Mouse (Mus musculus): ENCODE results near the gene M6pr. TPM values are rescaled to one million over a fixed set of nuclear protein-coding genes. Genes with fewer than 3 reads are reported as not detected.

M6pr gene
- polyA plus RNA-seq, 1 experiment from 2014 or later: 187 TPM

- in situ Hi-C loops (cut with MboI; ENCODE audit: low pct_unique_long_range_greater_than_20kb): no loop called here
- TF ChIP-seq CTCF (IDR thresholded peaks at IDR 0.05): no peak
- ATAC-seq (no peak), DNase-seq (ENCODE audit: low read depth, low spot score) (no peak)
- ChIA-PET POLR2A (no interaction called here), CTCF (interaction anchor here (0.8 to 1.4 kb wide), 2 partner anchors 11 to 39 kb away, joined by 3 to 6 read pairs; partner anchors contain the start of gene M6pr)
- H3K27me3 ChIP-seq: peaks cover 2% of the 10 kb centered on the region
Measured at GRCm38 (mm10) chr6:122297279-122298222, 11.0 kb upstream of the M6pr start.

- in situ Hi-C loops (cut with MboI; ENCODE audit: low pct_unique_long_range_greater_than_20kb): no loop called here
Measured at GRCm38 (mm10) chr6:122298223-122298609, 10.3 kb upstream of the M6pr start.

GRCm38 (mm10) chr6:122299621-122300133 is 8.8 kb upstream of the M6pr start:
- DNase-seq (ENCODE audit: low read depth, low spot score) (no peak), ATAC-seq (no peak)
- in situ Hi-C loops (cut with MboI; ENCODE audit: low pct_unique_long_range_greater_than_20kb): loop anchor here (5.0 to 10.0 kb wide), 2 partner anchors 742 to 1025 kb away; no protein-coding TSS in a partner anchor
- POLR2A ChIA-PET: no interaction called here
- CTCF ChIA-PET: no interaction called here
- H3K27me3 ChIP-seq: no peaks in the 10 kb centered on the region
- no peak for TF ChIP-seq CTCF (IDR thresholded peaks at IDR 0.05)

More at GRCm38 (mm10) chr6:122298223-122298609, 10.3 kb upstream of the M6pr start:
- POLR2A ChIA-PET: no interaction called here
- DNase-seq (ENCODE audit: low read depth, low spot score): no peak
- TF ChIP-seq CTCF (IDR thresholded peaks at IDR 0.05): no peak
- peaks cover 1% of the 10 kb centered on the region for H3K27me3 ChIP-seq
- CTCF ChIA-PET: interaction anchor here (1.4 kb wide), 1 partner anchor 10 kb away, joined by 6 read pairs; the partner anchor contains the start of gene M6pr
- no peak for ATAC-seq

GRCm38 (mm10) chr6:122302121-122302520 is 6.4 kb upstream of the M6pr start:
- no peak for TF ChIP-seq CTCF (IDR thresholded peaks at IDR 0.05)
- in situ Hi-C loops (cut with MboI; ENCODE audit: low pct_unique_long_range_greater_than_20kb): loop anchor here (5.0 to 10.0 kb wide), 2 partner anchors 745 to 1027 kb away; no protein-coding TSS in a partner anchor
- CTCF ChIA-PET: no interaction called here
- no peaks in the 10 kb centered on the region for H3K27me3 ChIP-seq
- ATAC-seq (no peak), DNase-seq (ENCODE audit: low read depth, low spot score) (no peak)
- POLR2A ChIA-PET: no interaction called here

GRCm38 (mm10) chr6:122302661-122303060 is 5.9 kb upstream of the M6pr start:
- POLR2A ChIA-PET: no interaction called here
- in situ Hi-C loops (cut with MboI; ENCODE audit: low pct_unique_long_range_greater_than_20kb): loop anchor here (5.0 to 10.0 kb wide), 2 partner anchors 745 to 1028 kb away; no protein-coding TSS in a partner anchor
- H3K27me3 ChIP-seq: no peaks in the 10 kb centered on the region
- CTCF ChIA-PET: interaction anchor here (0.9 to 1.3 kb wide), 2 partner anchors 10 to 27 kb away, joined by 3 to 4 read pairs; no protein-coding TSS in a partner anchor
- ATAC-seq (no peak), DNase-seq (ENCODE audit: low read depth, low spot score) (no peak)
- no peak for TF ChIP-seq CTCF (IDR thresholded peaks at IDR 0.05)

GRCm38 (mm10) chr6:122303526-122303925 is 5.0 kb upstream of the M6pr start:
- CTCF ChIA-PET: interaction anchor here (0.8 to 1.4 kb wide), 5 partner anchors 11 to 52 kb away, joined by 3 to 4 read pairs (median 3); no protein-coding TSS in a partner anchor
- POLR2A ChIA-PET: no interaction called here
- in situ Hi-C loops (cut with MboI; ENCODE audit: low pct_unique_long_range_greater_than_20kb): loop anchor here (5.0 to 10.0 kb wide), 2 partner anchors 746 to 1029 kb away; no protein-coding TSS in a partner anchor
- DNase-seq (ENCODE audit: low read depth, low spot score) (no peak), ATAC-seq (no peak)
- no peak for TF ChIP-seq CTCF (IDR thresholded peaks at IDR 0.05)
- H3K27me3 ChIP-seq: no peaks in the 10 kb centered on the region

GRCm38 (mm10) chr6:122304355-122304754 is 4.2 kb upstream of the M6pr start:
- in situ Hi-C loops (cut with MboI; ENCODE audit: low pct_unique_long_range_greater_than_20kb): loop anchor here (5.0 to 10.0 kb wide), 2 partner anchors 747 to 1030 kb away; no protein-coding TSS in a partner anchor
- POLR2A ChIA-PET: no interaction called here

GRCm38 (mm10) chr6:122304790-122305555 is 3.5 kb upstream of the M6pr start:
- DNase-seq (ENCODE audit: low read depth, low spot score) (no peak), ATAC-seq (no peak)
- in situ Hi-C loops (cut with MboI; ENCODE audit: low pct_unique_long_range_greater_than_20kb): loop anchor here (5.0 to 10.0 kb wide), 4 partner anchors 48 to 1030 kb away; no protein-coding TSS in a partner anchor
- TF ChIP-seq CTCF (IDR thresholded peaks at IDR 0.05): no peak
- no peaks in the 10 kb centered on the region for H3K27me3 ChIP-seq
- ChIA-PET POLR2A (no interaction called here), CTCF (interaction anchor here (0.6 to 1.5 kb wide), 5 partner anchors 13 to 53 kb away, joined by 3 to 4 read pairs (median 3); no protein-coding TSS in a partner anchor)

More at GRCm38 (mm10) chr6:122304355-122304754, 4.2 kb upstream of the M6pr start:
- H3K27me3 ChIP-seq: no peaks in the 10 kb centered on the region
- no peak for ATAC-seq
- TF ChIP-seq CTCF (IDR thresholded peaks at IDR 0.05): peak; percentile 93
- no peak for DNase-seq (ENCODE audit: low read depth, low spot score)
- CTCF ChIA-PET: interaction anchor here (0.6 to 1.5 kb wide), 6 partner anchors 12 to 53 kb away, joined by 3 to 4 read pairs (median 3); no protein-coding TSS in a partner anchor

- in situ Hi-C loops (cut with MboI; ENCODE audit: low pct_unique_long_range_greater_than_20kb): loop anchor here (5.0 to 10.0 kb wide), 3 partner anchors 49 to 1032 kb away; no protein-coding TSS in a partner anchor
- no peak for DNase-seq (ENCODE audit: low read depth, low spot score)
- no peak for TF ChIP-seq CTCF (IDR thresholded peaks at IDR 0.05)
- ChIA-PET POLR2A (interaction anchor here (1.1 kb wide), 1 partner anchor 49 kb away, joined by 4 read pairs; no protein-coding TSS in a partner anchor), CTCF (no interaction called here)
- H3K27me3 ChIP-seq: no peaks in the 10 kb centered on the region
- no peak for ATAC-seq
Measured at GRCm38 (mm10) chr6:122306707-122307106, 1.8 kb upstream of the M6pr start.

Measured in Patski (cell line).